Mouse (Mus musculus) heart, postnatal 36 days (tissue): ENCODE measurements at regions not wholly inside any gene's neighbourhood (a gene's known extent, or its start where the extent isn't known, plus 50 kb on each side); places are given as distances from the start of the nearest gene placed in this dataset.

Source experiments
- DNase-seq, 2 experiments: peaks; one replicate each; pipeline ENCODE4 v3.0.0; 2021 to 2022
- intact Hi-C: fragments of 180-260 bp; cut with DNase I; formaldehyde crosslinking; loops from one replicate; pipeline ENCODE4 v1.15.1; 2025

DNA sequence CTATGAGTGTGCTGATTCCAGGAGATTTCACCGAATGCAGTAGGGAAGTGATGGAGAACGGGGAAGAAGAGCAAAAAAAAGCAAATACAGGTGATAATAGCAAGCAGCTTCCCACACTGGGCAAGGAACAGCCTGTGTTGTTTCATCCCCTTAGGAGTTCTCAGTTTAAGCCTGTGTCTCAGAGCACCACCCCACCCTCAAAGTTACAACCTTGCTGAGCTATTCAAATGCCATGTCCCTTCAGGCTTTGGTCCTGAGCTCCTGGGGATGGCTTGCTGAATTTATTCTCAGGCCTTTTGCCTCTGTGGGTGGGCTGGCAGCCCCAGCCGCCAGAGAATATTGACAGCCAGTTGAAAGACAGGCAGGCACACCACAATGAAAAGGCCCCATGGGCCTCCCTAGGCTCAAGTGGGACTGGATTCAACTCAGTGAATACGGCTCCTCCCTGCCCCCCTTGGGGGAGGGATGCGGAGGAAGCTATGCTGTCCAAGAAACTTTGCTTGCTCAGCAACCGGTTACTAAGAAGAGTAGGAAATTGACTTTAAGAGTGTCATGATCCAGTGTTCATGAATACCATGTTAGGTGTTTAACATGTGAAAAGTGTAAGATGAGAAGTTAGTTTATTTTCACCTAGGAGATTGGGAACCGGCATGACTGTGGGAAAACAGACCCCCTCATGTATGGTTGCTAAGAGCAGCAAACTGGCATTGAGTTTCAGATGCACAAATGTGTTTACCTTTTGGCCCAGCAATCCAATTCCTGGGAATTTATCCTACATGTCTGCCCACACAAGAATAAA is 142.5 kb upstream of the Egfl6 start:
- no peak for DNase-seq
- intact Hi-C loops = loop anchor here (5.0 kb wide), 1 partner anchor 249 kb away; no protein-coding TSS in a partner anchor

DNA sequence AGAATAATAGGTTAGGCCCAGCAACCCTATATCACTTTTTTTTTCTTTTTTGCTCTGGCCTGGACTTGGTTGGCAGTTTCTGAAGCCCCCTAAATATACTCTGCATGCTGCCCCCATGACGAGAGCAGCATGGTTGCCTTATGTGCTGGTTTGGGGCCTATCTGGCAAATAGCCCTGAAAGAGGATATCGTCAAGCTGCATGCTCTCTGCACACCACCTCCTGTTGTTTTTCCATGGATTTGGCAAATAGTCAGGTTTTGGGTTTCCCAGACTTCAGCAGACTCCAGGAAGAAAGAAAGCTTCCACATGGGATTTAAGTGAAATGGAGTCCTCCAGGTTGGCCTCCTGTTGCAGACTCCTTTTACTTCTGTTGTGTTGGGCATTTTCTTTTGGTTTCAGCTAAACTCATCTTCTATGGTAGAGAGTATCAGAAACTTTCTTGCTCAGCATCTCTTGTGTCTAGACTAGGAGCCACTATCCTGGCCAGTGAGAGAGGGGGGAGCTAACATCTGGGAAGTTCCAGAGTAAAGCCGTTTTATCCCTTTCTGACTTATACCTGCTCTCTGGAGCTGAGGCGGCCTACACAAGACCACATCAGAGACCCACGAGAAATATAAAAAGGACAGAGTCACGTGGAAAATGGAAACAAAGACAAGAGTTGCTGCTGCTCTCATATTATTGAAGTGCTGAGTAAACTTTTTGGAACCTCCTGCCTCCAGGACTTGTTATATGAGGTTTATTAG is 140.4 kb upstream of the Egfl6 start:
- no peak for DNase-seq
- intact Hi-C loops = loop anchor here (5.0 kb wide), 1 partner anchor 251 kb away; no protein-coding TSS in a partner anchor

DNA sequence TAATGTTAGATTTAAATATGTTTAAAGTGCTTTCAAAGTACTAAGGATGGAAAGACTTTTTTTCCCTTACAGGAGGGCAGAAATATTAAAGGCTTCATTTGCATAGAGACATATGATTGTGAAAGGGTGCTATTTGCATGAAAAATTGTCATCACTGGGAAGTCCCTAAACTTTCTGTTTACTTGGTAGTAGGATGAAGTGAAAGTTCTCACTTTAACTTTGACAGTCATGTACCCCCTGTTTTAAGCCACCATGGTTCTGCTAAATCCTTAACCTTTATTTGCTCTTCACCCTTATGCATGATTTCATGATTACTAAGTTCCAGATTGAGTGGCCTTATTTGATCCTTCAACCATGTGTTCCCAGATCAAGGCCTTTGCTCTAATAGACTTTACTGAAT is 132.6 kb upstream of the Egfl6 start:
- intact Hi-C loops = no loop called here
- DNase-seq = no peak

DNA sequence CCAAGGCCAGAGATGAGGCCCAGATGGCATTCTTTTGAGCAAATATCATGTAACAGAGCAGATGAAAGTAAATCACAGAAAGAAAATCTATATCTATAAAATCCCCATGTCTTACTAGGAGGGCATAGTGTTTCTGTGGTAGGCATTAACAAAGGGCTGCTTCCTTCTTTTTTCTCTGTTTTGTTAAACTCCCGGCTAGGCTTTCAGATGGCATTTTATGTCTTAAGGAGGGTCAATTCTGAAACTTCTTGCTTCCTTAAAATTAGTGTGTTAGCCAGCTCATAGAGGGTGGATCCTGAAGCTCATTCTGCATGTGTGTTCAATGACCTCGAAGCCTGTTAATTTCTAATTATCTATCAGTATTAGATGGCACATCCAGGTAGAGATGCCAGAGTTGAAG is 123.8 kb upstream of the Egfl6 start:
- intact Hi-C loops = loop anchor here (5.0 kb wide), 1 partner anchor 48 kb away; no protein-coding TSS in a partner anchor
- DNase-seq = no peak

DNA sequence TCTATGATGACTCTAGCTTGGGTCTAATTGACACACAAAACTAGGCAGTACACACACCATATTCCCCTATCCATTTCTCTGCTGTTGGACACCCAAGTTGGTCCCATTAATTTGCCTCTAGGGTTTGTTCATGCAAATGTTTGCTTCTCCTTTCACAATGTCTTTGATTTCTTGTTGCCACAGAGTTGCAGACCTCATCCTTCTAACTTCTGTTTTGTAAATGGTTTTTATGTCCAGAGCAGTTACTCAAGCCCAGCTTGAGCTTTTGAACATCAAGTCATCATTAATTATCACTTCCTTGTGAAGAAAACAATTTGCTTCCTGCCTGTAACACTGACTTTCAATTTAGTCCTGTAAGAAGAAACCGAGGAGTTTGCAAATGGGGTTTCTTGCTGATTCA is 122.6 kb upstream of the Egfl6 start:
- DNase-seq = no peak
- intact Hi-C loops = loop anchor here (5.0 kb wide), 1 partner anchor 49 kb away; no protein-coding TSS in a partner anchor

DNA sequence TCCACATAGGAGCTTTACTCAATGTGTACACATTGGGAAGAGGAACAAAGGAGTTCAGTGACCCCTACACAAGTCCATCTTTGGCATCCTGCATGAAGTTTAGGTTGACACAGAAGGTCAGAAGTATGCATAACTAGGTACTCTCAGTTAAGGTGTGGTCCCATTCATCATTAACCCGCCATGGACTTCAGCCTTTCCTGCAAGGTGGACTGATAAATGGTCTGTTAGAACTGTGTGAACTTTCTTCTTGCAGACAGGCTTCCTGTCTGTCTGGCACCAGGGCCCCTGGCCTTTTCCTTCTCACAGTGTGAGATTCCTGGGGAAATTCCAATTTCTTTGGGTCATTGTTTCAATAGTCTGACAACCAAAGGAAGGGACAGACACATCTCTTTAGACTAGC is 121.5 kb upstream of the Egfl6 start:
- no peak for DNase-seq
- intact Hi-C loops = loop anchor here (5.0 kb wide), 1 partner anchor 50 kb away; no protein-coding TSS in a partner anchor

DNA sequence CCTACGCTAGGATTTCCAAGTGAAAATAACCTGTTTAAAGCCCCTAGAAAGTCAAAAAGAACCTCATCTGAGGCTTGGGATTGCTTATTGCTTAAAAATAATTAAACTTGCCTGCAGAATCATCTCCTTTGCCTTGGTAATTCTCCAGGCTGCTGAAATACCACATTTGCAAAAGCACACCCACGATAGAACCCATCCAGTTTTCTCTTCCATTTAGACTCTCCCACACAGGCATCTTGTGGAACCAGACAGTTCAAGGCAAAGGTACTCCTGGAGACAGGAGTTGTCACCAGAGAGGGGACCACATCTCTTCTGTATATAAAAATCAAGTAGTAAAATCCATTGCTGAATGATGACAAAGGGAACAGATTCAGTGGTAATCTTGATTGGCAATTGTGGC is 118.8 kb upstream of the Egfl6 start:
- DNase-seq = no peak
- intact Hi-C loops = no loop called here

DNA sequence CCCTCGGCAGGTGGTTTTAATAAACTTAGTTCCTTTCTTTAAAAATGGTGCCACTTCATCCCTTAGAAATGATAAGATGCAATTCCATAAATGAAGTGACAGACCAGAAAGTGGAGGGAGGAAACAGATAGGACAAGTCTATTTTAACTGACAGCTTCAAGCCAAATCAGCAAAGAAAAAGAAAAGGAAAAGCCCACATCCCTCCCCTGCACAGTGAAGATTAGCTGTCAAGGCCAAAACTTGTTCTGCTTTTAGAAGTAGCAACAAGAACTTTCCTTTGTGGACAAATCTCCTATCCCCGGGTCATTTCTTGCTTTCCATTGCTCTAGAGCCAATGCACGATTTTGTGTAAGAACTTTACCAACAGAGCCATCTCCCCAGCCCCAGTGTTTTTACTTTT is 108.7 kb upstream of the Egfl6 start:
- intact Hi-C loops = no loop called here
- no peak for DNase-seq

DNA sequence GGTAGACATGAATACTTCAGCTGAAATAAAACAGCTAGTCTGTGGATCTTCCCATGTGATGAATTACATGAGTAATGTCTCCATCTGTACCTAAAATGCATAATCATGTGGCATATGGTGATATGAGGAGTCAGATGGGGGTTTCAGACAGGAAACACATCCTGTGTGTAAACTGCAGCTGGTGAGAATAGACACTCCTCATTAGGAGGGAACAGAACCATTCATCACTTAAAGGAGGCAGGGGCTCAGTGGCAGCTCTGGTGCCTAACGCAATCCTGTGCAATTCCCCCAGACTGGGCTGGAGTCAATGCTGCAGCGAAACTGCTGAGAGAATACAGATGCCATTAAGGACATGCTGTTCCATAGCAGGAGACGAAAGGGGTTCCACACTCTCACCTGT is 103.3 kb upstream of the Egfl6 start:
- intact Hi-C loops = no loop called here
- no peak for DNase-seq

DNA sequence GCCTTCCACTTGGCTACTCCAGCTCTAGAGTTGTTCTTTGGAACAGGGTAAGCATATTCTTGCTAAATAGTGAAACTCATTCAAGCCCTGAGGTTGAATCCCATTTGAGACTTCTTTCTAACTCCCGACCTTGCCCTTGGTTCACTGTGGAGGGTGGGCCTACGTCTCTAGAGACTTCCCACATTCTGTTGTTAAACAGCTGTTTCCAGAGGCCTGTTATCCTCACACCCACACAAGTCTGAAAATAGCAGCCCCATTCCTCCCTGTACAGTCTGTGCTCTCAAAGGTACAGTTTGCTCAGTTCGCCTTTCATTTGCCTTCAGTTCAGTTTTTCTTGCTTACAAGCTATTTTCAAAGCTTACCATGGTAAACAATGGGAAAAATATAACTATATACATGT is 87.9 kb upstream of the Egfl6 start:
- intact Hi-C loops = no loop called here
- no peak for DNase-seq

DNA sequence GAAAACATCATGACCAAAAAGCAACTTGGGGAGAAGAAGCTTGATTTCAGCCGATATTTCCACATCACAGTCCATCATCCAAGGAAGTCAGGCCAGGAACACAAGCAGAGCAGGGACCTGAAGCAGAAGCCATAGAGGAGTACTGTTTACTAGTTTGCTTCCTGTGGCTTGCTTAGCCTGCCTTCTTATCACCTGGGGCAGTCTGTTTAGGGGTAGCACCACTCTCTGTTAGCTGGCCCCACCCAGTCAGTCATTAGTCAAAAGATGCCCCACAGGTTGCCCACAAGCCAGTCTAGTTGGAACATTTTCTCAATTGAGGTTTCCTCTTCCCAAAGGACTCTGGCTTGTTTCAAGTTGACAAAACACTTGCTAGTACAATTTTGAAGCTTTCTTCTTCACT is 87.1 kb upstream of the Egfl6 start:
- intact Hi-C loops = no loop called here

DNA sequence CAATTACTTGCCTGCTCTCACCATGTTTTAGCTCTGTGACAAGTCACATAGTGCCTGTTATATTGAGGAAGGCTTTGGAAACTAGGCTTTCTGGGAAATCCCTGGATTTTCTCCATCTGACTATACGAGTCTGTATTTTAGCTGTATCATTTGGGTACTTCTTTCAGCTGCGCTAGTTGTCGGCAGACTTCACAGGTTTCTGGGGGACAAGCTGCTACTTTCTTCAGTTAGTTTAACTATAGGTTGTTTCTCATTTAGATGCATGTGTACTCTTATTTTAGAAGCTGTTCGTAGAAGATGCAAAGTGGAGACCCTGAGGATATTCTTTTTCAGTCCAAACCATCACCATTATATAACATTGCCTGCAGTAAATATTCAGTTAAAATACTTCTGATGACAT is 86.3 kb upstream of the Egfl6 start:
- intact Hi-C loops = no loop called here
- DNase-seq = no peak

More for the DNA sequence above, 87.1 kb upstream of the Egfl6 start:
- DNase-seq = no peak

DNA sequence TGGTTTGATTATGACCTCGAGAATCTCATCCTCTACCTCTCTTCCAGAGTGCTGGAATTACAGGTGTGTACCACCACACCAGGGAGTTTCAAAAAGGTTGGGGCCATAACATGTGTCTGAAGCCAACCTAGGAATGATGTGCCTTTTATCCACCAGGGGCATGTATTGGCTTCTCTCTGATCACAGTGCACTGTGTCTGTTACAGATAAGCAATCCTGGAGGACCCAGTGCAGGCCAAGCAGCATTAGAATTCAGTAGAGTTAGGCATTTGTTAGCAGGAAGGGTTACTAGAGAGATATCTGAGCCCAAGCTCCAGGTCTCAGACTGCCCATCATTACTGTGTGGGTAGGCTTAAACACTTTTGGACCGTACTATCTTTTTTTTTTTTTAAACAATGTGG is 80.8 kb upstream of the Egfl6 start:
- no peak for DNase-seq

DNA sequence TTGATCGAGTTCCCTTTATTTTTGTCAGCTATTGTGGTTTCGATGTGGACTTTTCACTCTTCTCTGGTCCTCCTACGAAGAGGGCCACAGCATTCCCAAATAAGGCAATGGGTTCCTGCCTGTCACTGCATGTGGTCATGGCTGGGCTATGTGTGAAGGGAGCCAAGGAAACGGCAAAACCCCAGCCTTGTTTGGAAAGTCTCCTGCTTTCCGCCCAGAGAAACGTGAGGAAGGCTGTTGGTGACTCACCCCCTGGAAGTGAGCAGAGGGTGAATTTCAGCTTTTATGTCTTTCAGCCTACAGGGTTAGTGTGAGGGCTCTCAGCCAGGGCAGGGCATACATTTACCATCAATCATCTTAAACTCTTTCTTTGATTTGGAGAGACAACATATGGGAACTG is 76.3 kb upstream of the Egfl6 start:
- intact Hi-C loops = loop anchor here (1.0 to 10.0 kb wide), 6 partner anchors 135 to 571 kb away; no protein-coding TSS in a partner anchor
- peak; percentile 38 to 44 for DNase-seq

More for the DNA sequence above, 80.8 kb upstream of the Egfl6 start:
- intact Hi-C loops = loop anchor here (10.0 kb wide), 2 partner anchors 268 to 348 kb away; no protein-coding TSS in a partner anchor

DNA sequence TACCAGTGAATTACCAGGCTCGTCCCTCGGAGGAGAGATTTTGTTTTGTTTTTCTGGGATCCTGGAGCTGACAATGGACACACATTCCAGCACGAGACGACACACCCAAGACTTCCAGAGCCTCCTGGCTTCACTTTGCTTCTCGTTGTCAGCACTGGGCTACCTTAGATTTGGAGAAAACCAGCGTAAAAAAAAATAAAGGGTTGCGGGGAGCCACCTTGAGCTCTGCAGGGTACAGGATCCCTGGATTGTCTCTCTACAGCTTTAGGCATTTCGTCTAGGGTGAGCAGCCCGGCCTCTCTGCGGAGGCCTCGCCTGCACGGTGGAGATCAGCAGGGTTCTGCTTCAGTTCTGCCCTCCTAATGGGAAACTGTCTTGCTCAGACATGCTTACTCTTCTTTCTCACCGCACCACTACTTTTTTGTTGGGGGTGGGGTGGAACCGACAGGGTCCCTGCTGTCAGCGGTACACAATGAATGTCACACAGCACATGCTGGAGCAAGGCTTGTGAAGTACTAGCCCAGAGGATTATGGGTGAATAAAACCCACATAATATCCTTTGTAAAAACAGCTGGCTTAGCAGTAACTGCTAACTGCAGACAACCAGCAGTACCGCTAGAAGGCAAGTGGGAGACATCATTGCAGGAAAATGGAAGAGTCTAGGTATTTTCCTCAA is 75.7 kb upstream of the Egfl6 start:
- DNase-seq = peak in 1 of 2 experiments; percentile 67
- intact Hi-C loops = loop anchor here (1.0 to 10.0 kb wide), 6 partner anchors 136 to 572 kb away; no protein-coding TSS in a partner anchor

DNA sequence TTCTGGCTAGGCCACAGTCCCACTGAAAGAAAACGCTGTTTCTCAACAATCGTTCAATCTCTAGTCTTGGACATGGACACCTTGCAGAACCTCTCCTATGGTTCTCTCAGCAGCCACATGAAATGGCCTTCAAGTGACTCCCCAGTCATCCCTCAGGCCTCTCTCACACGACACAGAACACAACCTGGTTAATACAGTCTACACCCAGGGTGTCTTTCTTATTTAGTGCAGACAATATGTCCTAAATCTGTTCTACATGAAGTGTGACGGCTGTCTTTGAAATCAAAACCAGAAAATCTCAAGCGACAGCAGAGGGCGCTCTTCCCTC is 75.2 kb upstream of the Egfl6 start:
- DNase-seq = peak in 1 of 2 experiments; percentile 70
- intact Hi-C loops = loop anchor here (1.0 to 10.0 kb wide), 6 partner anchors 137 to 573 kb away; no protein-coding TSS in a partner anchor

DNA sequence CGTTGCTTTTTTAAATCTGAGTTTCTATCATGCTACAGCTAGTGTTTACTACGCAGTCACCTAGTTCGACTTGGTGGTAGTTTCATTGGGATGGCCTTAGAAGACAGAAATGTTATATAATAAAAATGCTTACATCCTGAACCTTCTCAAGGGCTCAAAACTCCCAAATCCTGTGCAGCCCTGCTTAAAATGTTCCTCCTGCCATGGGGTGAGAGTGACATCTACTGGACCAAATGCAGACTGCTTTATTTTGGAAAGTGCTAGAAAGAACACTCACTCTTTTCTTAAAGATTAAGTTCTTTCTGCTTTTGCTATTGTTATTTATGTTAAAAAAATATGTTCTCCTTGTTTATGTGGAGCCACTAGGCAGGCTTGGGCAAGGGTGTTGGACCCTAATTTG is 66.9 kb upstream of the Egfl6 start:
- intact Hi-C loops = loop anchor here (1.0 to 5.0 kb wide), 3 partner anchors 140 to 485 kb away; no protein-coding TSS in a partner anchor
- peak; percentile 22 to 25 for DNase-seq

DNA sequence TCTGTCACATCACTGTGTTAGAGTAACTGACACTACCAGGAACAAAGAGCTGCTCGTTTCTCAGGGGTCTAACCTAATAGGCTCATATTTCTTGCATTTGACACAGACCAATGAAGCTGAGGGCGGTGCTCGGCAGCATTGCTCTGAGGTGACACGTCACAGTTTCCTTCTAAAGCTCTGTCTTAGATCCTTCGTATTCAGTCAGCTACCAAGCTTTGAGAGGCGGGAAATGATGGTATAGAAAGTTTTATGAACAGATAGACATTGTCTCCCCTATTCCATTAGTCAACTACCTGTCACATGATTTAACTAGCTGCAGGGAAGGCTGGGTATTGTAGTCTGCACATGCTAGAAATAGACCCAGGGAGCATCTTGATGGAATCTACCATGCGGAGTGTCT is 60.2 kb upstream of the Egfl6 start:
- DNase-seq = no peak
- intact Hi-C loops = no loop called here

DNA sequence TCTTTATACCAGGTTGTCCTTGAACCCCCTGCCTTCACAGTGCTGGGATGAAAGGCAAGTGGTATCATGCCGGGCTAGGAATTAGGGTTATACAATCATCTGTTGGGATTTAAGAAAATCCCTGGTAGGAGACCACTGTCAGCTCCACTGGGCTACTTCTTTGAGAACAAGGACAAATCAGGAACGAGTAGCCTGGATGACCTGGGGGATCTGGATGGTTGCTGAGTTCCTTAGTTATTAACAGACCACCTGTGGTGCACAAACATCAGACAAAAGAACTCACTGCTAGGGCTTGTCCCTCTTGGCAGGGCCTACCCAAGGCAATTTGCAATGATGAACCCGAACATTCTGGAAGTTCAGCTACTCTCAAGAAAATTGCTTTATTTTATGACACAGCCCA is 55.7 kb upstream of the Egfl6 start:
- intact Hi-C loops = no loop called here
- DNase-seq = no peak

DNA sequence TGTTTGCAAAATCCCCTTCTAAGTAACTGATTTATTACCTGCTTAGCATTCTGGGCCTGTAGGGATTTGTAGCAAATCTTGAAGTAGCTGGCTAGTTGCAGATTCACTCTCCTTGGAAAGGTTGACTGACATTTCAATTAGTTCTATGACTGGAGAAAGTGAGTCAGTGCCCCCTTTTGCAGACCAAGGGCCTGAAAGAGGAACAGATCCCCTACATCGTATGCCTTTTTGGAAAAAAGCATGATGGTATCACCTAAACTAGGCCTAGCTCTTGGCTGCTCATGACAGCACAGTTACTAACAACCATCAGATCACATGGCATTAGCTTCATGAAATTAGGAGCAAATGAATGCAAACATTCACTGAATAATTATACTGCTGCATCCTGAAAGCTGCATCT is 54.7 kb upstream of the Egfl6 start:
- no peak for DNase-seq
- intact Hi-C loops = no loop called here
